Mouse (Mus musculus) thymus, adult 2 months (tissue): ENCODE results near the gene Mettl17.

ENCODE experiments used
- CTCF ChIP-seq: fragments of 200-500 bp; IDR thresholded peaks from 2 replicates; pipeline ENCODE4 v1.5.1; 2012; ENCODE audit warnings: mild to moderate bottlenecking, control low read depth, low read length, moderate library complexity, borderline replicate concordance; ENCODE audit not compliant: control insufficient read depth, poor library complexity, insufficient read depth; ENCODE audit errors: extremely low read depth
- POLR2A ChIP-seq: fragments of 200-500 bp; IDR thresholded peaks from 2 replicates; pipeline ENCODE4 v1.6.1; 2012; ENCODE audit warnings: mild to moderate bottlenecking, low read length, control low read depth, moderate library complexity; ENCODE audit not compliant: control insufficient read depth, poor library complexity, insufficient read depth; ENCODE audit errors: extremely low read depth

DNA sequence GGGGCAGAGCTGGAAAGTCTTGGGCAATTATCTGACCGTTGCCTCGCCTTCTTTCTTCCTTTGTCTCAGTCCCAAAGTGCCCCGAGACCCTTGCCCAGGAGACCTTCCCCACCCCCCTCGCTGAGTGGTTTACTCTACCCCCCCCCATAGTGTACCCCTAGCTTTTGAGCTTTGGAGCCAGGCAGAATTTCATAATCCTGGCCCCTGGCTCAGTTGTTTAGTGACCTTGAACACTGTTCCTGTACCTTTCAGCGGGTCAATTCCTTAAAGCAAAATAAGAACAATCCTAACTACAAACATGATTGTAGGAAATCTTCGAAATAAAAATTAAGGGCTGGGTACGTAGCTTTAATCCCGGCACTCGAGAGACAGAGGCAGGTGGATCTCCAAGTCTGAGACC, 56.9 kb downstream of the Mettl17 start:
- no peak for TF ChIP-seq CTCF
- TF ChIP-seq POLR2A: no peak
